Comparison of ENCODE assay signal across 8 mouse cellular contexts in the genomic region with DNA sequence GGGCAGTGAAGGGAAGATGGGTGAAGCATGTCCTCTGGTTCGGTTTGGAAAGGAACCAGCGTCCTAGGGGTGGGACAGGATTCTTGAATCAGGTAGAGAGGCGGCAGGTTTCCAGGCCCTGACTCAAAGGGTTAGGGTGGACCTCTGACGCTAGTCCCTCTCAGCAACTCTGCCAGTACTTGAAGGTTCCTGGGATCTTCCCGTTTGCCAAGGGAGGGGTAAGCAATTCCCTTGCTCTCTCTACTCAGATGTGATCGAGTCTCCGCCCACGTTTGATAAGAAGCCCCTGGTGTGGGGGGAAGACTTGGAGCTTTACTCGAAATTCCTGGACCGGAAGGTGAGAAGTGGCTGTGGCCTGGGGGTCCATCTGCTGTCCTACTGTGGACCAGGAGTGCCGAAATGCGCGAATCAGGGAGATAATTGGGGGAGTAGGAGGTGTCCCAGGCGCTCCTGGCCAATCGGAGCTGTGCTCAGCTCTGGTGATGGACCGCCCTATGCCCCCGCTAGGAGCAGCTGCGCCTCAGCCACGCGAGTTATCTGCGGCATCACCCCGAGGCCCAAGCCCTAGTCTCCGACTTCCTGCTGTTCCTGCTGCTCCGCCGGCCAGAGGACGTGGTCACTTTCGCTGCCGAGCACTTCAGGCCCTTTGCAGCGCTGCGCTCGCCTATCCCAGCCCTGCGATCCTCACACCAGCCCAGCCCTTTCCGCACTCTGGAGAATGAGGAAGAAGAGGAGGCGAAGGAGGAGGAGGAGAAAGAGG. TPM values are rescaled to one million over a fixed set of nuclear protein-coding genes. Genes with fewer than 3 reads are reported as not detected.
DNase-seq lines count a peak whose midpoint lies in the region; ATAC-seq lines count a peak whose summit lies in the region.

No protein-coding gene starts in this region.

- H3K4me1 ChIP-seq in embryonic facial prominence, embryonic 14.5 days (ENCODE audit: control insufficient read depth, insufficient read depth, low read length): no peaks in the 10 kb centered on the region; the same call in 1 of the 2 replicates
- peaks cover 12% of the 10 kb centered on the region for H3K4me1 ChIP-seq in heart, embryonic 13.5 days

- H3K9me3 ChIP-seq in embryonic facial prominence, embryonic 14.5 days (ENCODE audit: control insufficient read depth, low read length): no peaks in the 10 kb centered on the region
- no peaks in the 10 kb centered on the region for H3K9me3 ChIP-seq in heart, embryonic 13.5 days

- H3K27ac ChIP-seq in embryonic facial prominence, embryonic 14.5 days (replicated peaks; ENCODE audit: low read depth, low read length): no peak overlapping the region
- 0 out of 2 replicates have a peak overlapping the region, but pooled peaks have one; percentile 10 for H3K27ac ChIP-seq in heart, embryonic 13.5 days (replicated peaks)

- H3K4me2 ChIP-seq in embryonic facial prominence, embryonic 14.5 days (ENCODE audit: low read depth, low read length): peak overlapping the region; percentile 68
- peak overlapping the region; percentile 81 for H3K4me2 ChIP-seq in heart, embryonic 13.5 days

- H3K27me3 ChIP-seq in embryonic facial prominence, embryonic 14.5 days (replicated peaks; ENCODE audit: control insufficient read depth, insufficient read depth, low read length): 0 out of 2 replicates have a peak, but pooled peaks cover 2% of the 10 kb centered on the region
- H3K27me3 ChIP-seq in heart, embryonic 13.5 days (replicated peaks): 0 out of 2 replicates have a peak, but pooled peaks cover 4% of the 10 kb centered on the region

- WGBS in embryonic facial prominence, embryonic 14.5 days: 19% methylated on average over 34 of the region's 34 CpGs
- 5% methylated on average over 34 of the region's 34 CpGs for WGBS in heart, embryonic 13.5 days

- DNase-seq in urinary bladder, postnatal 14 days (ENCODE audit: low spot score): peak; percentile 74
- no peak for DNase-seq in urinary bladder, postnatal 10 days (ENCODE audit: low spot score)
- peak; percentile 79 for DNase-seq in embryonic facial prominence, embryonic 14.5 days (ENCODE audit: low spot score)
- peak; percentile 77 for DNase-seq in kidney, postnatal 10 days
- DNase-seq in lung, postnatal 36 days: peak; percentile 67
- peak; percentile 35 for DNase-seq in right cerebral cortex, postnatal 25 days
- DNase-seq in left cerebral cortex, adult 11 months (ENCODE audit: low spot score): no peak

- H3K36me3 ChIP-seq in embryonic facial prominence, embryonic 14.5 days (ENCODE audit: control insufficient read depth, insufficient read depth, low read length): no peaks in the 10 kb centered on the region
- no peaks in the 10 kb centered on the region for H3K36me3 ChIP-seq in heart, embryonic 13.5 days

- peak; percentile 92 for ATAC-seq in embryonic facial prominence, embryonic 14.5 days (ENCODE audit: low read depth)
- ATAC-seq in heart, embryonic 13.5 days (ENCODE audit: extremely low read depth, insufficient number of reproducible peaks, low FRiP score, low TSS enrichment): no peak

- peak overlapping the region; percentile 51 for H3K9ac ChIP-seq in embryonic facial prominence, embryonic 14.5 days (ENCODE audit: low read depth, low read length)
- peak overlapping the region; percentile 79 for H3K9ac ChIP-seq in heart, embryonic 13.5 days

- H3K4me3 ChIP-seq in embryonic facial prominence, embryonic 14.5 days (ENCODE audit: low read depth, low read length): peak overlapping the region; percentile 33
- H3K4me3 ChIP-seq in heart, embryonic 13.5 days: peak overlapping the region; percentile 53

RNA-seq across cellular contexts. Expression of a gene that starts 6.2 kb away (rescaled TPM):
- 0.43 and 0.95 TPM in 2 replicates for polyA plus RNA-seq in embryonic facial prominence, embryonic 14.5 days (2014; fragmentation: Nextera tagmentation; extraction: Ambion mirVana)
- polyA plus RNA-seq in heart, embryonic 13.5 days (2015; fragmentation: Nextera tagmentation; extraction: Ambion mirVana): 0.33 and 0.38 TPM in 2 replicates

RNA-seq across cellular contexts. Expression of a gene that starts 6.9 kb away (rescaled TPM):
- polyA plus RNA-seq in embryonic facial prominence, embryonic 14.5 days (2014; fragmentation: Nextera tagmentation; extraction: Ambion mirVana): 5.6 and 5.7 TPM in 2 replicates
- 2.8 and 3.1 TPM in 2 replicates for polyA plus RNA-seq in heart, embryonic 13.5 days (2015; fragmentation: Nextera tagmentation; extraction: Ambion mirVana)

RNA-seq across cellular contexts. Expression of a gene that starts 23.2 kb away (rescaled TPM):
- 83.7 and 92.8 TPM in 2 replicates for polyA plus RNA-seq in embryonic facial prominence, embryonic 14.5 days (2014; fragmentation: Nextera tagmentation; extraction: Ambion mirVana)
- 57.3 and 60.4 TPM in 2 replicates for polyA plus RNA-seq in heart, embryonic 13.5 days (2015; fragmentation: Nextera tagmentation; extraction: Ambion mirVana)

RNA-seq across cellular contexts. Expression of a gene that starts 41.1 kb away (rescaled TPM):
- 0.13 TPM in 1 of 2 replicates, not detected in the other for polyA plus RNA-seq in embryonic facial prominence, embryonic 14.5 days (2014; fragmentation: Nextera tagmentation; extraction: Ambion mirVana)
- 0.19 and 0.45 TPM in 2 replicates for polyA plus RNA-seq in heart, embryonic 13.5 days (2015; fragmentation: Nextera tagmentation; extraction: Ambion mirVana)

Comparison
In these comparisons a context has a peak if more than half of its experiments do, and no peak if none do; other contexts are left out.
1. DNase-seq: peak in urinary bladder, postnatal 14 days (single experiment), embryonic facial prominence, embryonic 14.5 days (single experiment), kidney, postnatal 10 days (single experiment), lung, postnatal 36 days (single experiment) and right cerebral cortex, postnatal 25 days (single experiment); none in urinary bladder, postnatal 10 days (single experiment) and left cerebral cortex, adult 11 months (single experiment).